Mouse (Mus musculus) liver, postnatal 0 days (tissue): ENCODE measurements around the gene Pkhd1. TPM values are rescaled to one million over a fixed set of nuclear protein-coding genes. Genes with fewer than 3 reads are reported as not detected.

Experiments
- ATAC-seq: fragments of 200-750 bp; cut with Nextera tagmentation; 2 replicates; pipeline ENCODE4 v1.8.0; 2017; ENCODE audit warnings: mild to moderate bottlenecking, moderate library complexity
- DNase-seq: peaks from one replicate; pipeline ENCODE4 v3.0.0-alpha.2; 2016
- H3K27ac ChIP-seq: fragments of 300-500 bp; sonication (generic); 2 replicates; pipeline ENCODE4 v1.5.1; 2014; ENCODE audit warnings: antibody characterized with exemption, moderate library complexity, mild to moderate bottlenecking, low read depth
- H3K27me3 ChIP-seq: fragments of 300-500 bp; sonication (generic); 2 replicates; pipeline ENCODE4 v1.6.1; 2014; ENCODE audit warnings: low read length, control low read depth, mixed read lengths; ENCODE audit not compliant: insufficient read depth
- H3K36me3 ChIP-seq: fragments of 300-500 bp; sonication (generic); replicated peaks from 2 replicates; pipeline ENCODE4 v1.6.1; 2014; ENCODE audit warnings: mild to moderate bottlenecking, control low read depth, low read length, moderate library complexity, mixed read lengths; ENCODE audit not compliant: insufficient read depth
- H3K4me1 ChIP-seq: fragments of 300-500 bp; sonication (generic); 2 replicates; pipeline ENCODE4 v1.6.1; 2014; ENCODE audit warnings: antibody characterized with exemption, mild to moderate bottlenecking, control low read depth; ENCODE audit not compliant: insufficient read depth
- H3K4me2 ChIP-seq: fragments of 300-500 bp; sonication (generic); 2 replicates; pipeline ENCODE4 v1.6.1; 2014; ENCODE audit warnings: low read depth, mild to moderate bottlenecking, low read length, moderate library complexity, mixed read lengths
- H3K4me3 ChIP-seq: fragments of 300-500 bp; sonication (generic); 2 replicates; pipeline ENCODE4 v1.5.1; 2014; ENCODE audit warnings: low read depth, low read length
- H3K9ac ChIP-seq: fragments of 300-500 bp; sonication (generic); replicated peaks from 2 replicates; pipeline ENCODE4 v1.6.1; 2014; ENCODE audit warnings: mild to moderate bottlenecking, moderate library complexity
- H3K9me3 ChIP-seq: fragments of 300-500 bp; sonication (generic); 2 replicates; pipeline ENCODE4 v1.6.1; 2016; ENCODE audit warnings: mild to moderate bottlenecking, control low read depth, low read length, mixed read lengths
- CTCF ChIP-seq: sonication (generic); IDR thresholded peaks from 2 replicates; pipeline ENCODE4 v1.5.1; 2016; ENCODE audit warnings: antibody characterized with exemption, low read depth
- EP300 ChIP-seq: IDR thresholded peaks from 2 replicates; pipeline ENCODE4 v1.6.1; 2016; ENCODE audit warnings: antibody characterized with exemption, low read depth, mild to moderate bottlenecking
- WGBS: fragments of 180-500 bp; shearing (Covaris S2); extraction: QIAGEN DNeasy Blood & Tissue Kit; methylation state at CpG from one replicate; pipeline ENCODE4 v1.1.7; 2014; ENCODE audit not compliant: insufficient replicate concordance; 5-methylcytosine and 5-hydroxymethylcytosine counted together
- polyA plus RNA-seq: library from polyadenylated mRNA; unstranded; fragments of >200 nt; fragmentation: Nextera tagmentation; extraction: Ambion mirVana; gene quantifications from 2 replicates; pipeline ENCODE4 v1.2.1, GENCODE M21; 2015

Gene Pkhd1
- polyA plus RNA-seq, 1 experiment from 2014 or later = 0.58 TPM

DNA sequence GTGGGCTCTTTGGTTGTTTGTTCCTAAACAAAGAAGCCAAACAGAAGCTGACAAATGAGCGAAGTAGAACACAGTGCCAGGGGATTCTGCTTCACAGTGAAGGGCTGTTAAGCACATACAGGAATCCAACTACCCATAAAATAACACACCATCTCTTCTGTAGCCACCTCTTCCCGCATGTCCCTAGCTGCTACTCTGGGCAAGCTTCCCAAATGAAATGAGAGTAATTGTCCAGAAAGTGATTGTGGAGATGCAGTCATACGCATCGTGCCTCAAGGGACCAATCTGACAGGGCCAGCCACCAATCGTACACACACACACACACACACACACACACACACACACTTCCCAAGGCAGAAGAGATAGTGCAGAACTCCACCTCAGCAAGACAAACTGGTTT lies 27.4 kb downstream of the Pkhd1 start:
- no peak overlapping the region for H3K4me3 ChIP-seq
- no peaks in the 10 kb centered on the region for H3K27me3 ChIP-seq
- H3K4me1 ChIP-seq = no peaks in the 10 kb centered on the region
- DNase-seq (no peak), ATAC-seq (no peak)
- WGBS = 84% methylated on average over 5 of the region's 5 CpGs
- H3K9ac ChIP-seq = no peak overlapping the region
- H3K4me2 ChIP-seq = no peak overlapping the region
- no peaks in the 10 kb centered on the region for H3K9me3 ChIP-seq
- H3K36me3 ChIP-seq = no peaks in the 10 kb centered on the region
- TF ChIP-seq EP300 (no peak), CTCF (no peak)
- H3K27ac ChIP-seq = no peak overlapping the region

DNA sequence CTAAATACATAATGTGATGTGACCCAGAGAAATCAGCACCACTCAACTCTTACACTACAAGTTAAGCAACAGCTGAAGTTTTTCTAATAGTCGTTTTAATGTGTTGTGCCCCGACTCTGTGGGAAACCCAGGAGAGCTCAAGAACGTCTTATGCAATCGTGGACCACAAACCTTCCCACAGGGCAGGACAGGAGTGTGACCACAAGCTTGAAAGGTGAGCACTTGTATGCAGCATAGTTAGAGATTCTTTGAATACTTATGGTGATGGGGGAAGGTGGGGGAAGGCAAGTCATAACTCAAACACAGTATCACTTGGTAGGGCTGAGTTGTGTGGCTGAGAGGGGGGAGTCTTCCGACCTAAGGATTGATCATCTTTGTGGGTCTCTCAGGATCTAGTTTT lies 46.4 kb downstream of the Pkhd1 start:
- Histone ChIP-seq H3K9ac (no peak overlapping the region), H3K9me3 (no peaks in the 10 kb centered on the region), H3K36me3 (no peaks in the 10 kb centered on the region), H3K27ac (no peak overlapping the region), H3K4me1 (no peaks in the 10 kb centered on the region), H3K27me3 (no peaks in the 10 kb centered on the region), H3K4me3 (no peak overlapping the region), H3K4me2 (no peak overlapping the region)
- 68% methylated on average over 5 of the region's 5 CpGs for WGBS
- TF ChIP-seq EP300 = no peak
- ATAC-seq (no peak), DNase-seq (no peak)

DNA sequence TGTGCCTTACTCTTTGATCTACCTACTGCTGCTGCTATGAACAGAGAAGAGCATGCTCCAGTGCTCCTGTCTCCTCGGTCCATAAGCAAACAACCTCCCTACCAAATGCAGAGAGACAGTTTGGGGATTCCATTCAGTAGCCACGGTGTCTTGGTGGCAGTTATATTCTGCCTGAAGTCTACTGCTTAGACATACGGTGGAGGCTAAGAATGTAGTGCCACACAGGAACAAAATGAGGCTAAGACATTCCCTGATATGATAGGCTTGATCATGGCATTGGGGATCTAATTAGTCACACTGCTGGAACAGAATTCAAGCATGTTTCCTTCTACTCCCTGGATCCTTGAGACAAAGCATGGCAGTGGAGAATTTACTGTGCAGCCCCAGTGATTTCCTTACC lies 48.4 kb downstream of the Pkhd1 start:
- Histone ChIP-seq H3K4me3 (no peak overlapping the region), H3K27me3 (no peaks in the 10 kb centered on the region), H3K9ac (no peak overlapping the region), H3K4me1 (no peaks in the 10 kb centered on the region), H3K36me3 (no peaks in the 10 kb centered on the region), H3K9me3 (no peaks in the 10 kb centered on the region), H3K27ac (no peak overlapping the region), H3K4me2 (no peak overlapping the region)
- TF ChIP-seq CTCF (no peak), EP300 (no peak)
- ATAC-seq = no peak
- WGBS = 62% methylated on average over 3 of the region's 3 CpGs
- DNase-seq = no peak

DNA sequence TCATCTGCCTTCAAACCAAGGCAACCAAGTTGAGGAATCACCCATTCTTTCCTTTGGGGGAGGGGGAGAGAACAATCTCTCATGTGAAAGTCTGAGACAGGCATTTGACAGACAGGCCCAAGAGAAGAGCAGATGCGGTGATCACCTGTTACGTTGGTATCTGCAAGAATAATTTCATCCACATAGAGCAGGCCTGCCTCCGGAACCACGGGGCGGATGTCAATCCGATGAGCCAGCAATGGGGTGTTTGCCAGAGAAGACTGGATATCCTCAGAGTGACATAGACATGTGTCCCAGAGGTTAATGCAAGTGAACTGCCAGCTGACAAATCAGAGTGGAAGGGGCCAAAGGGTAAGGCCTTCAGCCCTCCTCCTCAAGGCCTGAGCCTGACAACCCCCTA lies 59.4 kb downstream of the Pkhd1 start:
- Histone ChIP-seq H3K36me3 (no peaks in the 10 kb centered on the region), H3K27ac (no peak overlapping the region), H3K27me3 (no peaks in the 10 kb centered on the region), H3K9ac (no peak overlapping the region), H3K4me2 (no peak overlapping the region), H3K4me1 (no peaks in the 10 kb centered on the region), H3K9me3 (no peaks in the 10 kb centered on the region), H3K4me3 (no peak overlapping the region)
- DNase-seq = no peak
- no peak for ATAC-seq
- TF ChIP-seq CTCF = no peak
- TF ChIP-seq EP300 = no peak
- WGBS = 85% methylated on average over 6 of the region's 6 CpGs

DNA sequence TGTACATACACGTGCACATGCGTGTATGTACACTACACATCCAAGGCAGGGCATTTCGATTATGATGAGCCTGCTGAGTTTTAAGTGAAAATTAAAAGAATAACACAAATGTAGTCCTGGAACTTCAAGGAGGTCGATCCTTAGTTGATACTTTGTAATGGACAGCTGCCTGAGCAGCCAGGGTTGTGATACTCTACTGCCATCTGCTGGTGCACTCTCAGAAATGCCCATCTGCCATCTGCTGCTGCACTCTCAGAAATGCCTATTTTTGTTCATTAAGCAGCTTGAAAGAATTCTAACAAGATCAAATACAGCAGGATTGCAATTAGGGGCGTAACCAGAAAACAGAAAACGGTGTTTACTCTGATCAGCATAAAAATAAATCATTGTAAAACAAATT lies 63.5 kb downstream of the Pkhd1 start:
- no peak overlapping the region for H3K4me2 ChIP-seq
- H3K4me3 ChIP-seq = no peak overlapping the region
- DNase-seq = peak; percentile 29
- no peaks in the 10 kb centered on the region for H3K27me3 ChIP-seq
- ATAC-seq = no peak
- H3K36me3 ChIP-seq = no peaks in the 10 kb centered on the region
- no peaks in the 10 kb centered on the region for H3K4me1 ChIP-seq
- WGBS = 26% methylated on average over 6 of the region's 6 CpGs
- H3K27ac ChIP-seq = no peak overlapping the region
- H3K9ac ChIP-seq = no peak overlapping the region
- no peak for TF ChIP-seq EP300
- peak; percentile 63 for TF ChIP-seq CTCF
- no peaks in the 10 kb centered on the region for H3K9me3 ChIP-seq

DNA sequence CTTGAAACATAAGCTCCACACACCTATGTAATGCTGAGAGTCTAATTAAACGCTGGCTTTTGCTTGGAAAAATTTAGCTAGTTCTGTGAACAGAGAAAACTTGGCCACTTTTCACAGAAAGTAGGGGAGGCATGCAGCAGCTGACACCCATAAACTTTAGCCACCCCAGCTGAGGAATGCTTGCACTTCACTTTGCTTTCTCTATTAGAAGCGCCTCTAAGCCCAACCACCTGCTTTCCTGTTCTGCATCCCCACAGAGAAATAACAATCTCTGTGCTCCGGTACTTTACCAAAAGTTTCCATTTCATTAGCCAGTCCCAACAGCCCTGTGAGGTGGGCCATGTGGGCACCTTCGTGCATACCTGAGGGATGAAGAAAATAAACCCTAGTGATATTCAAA lies 66.5 kb downstream of the Pkhd1 start:
- no peak overlapping the region for H3K4me2 ChIP-seq
- DNase-seq = no peak
- no peak overlapping the region for H3K27ac ChIP-seq
- no peaks in the 10 kb centered on the region for H3K4me1 ChIP-seq
- no peaks in the 10 kb centered on the region for H3K36me3 ChIP-seq
- H3K9me3 ChIP-seq = no peaks in the 10 kb centered on the region
- no peak for ATAC-seq
- no peaks in the 10 kb centered on the region for H3K27me3 ChIP-seq
- TF ChIP-seq EP300 (no peak), CTCF (no peak)
- whole genome bisulfite sequencing = 70% methylated on average over 4 of the region's 4 CpGs
- H3K4me3 ChIP-seq = no peak overlapping the region
- H3K9ac ChIP-seq = no peak overlapping the region

DNA sequence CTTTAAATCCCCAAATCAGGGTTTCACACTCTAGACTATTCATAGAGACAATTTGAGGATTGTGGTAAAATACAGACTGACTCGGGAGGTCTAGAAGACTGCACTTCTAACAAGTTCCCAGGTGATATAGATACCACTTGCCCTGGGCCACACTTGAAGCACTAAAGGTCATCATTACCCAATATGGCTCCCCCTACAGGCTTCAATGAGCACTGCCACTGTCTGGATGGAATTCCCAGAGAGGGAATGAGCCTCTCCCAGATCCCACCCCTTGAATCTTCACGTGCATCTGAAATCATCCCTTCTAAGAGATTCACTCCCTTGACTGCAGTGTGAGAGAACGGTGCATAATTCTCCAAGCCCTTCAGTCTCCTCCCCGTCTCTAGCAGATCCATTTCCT lies 73.3 kb downstream of the Pkhd1 start:
- no peak overlapping the region for H3K4me3 ChIP-seq
- H3K36me3 ChIP-seq = no peaks in the 10 kb centered on the region
- no peaks in the 10 kb centered on the region for H3K27me3 ChIP-seq
- ATAC-seq (no peak), DNase-seq (no peak)
- H3K4me2 ChIP-seq = no peak overlapping the region
- no peaks in the 10 kb centered on the region for H3K9me3 ChIP-seq
- no peak overlapping the region for H3K27ac ChIP-seq
- TF ChIP-seq EP300 = no peak
- TF ChIP-seq CTCF = 0 out of 2 replicates have a peak, but pooled peaks have one; percentile 1
- WGBS = 65% methylated on average over 4 of the region's 4 CpGs
- no peak overlapping the region for H3K9ac ChIP-seq
- no peaks in the 10 kb centered on the region for H3K4me1 ChIP-seq
